Mouse (Mus musculus) erythroblast, embryonic 14.5 days (primary cell): ENCODE results near the gene Rims3.

Experiments
- GATA1 ChIP-seq: IDR thresholded peaks from 2 replicates; pipeline ENCODE4 v1.6.1; 2012; ENCODE audit warnings: low read length, inconsistent platforms, mixed read lengths
- TAL1 ChIP-seq: IDR thresholded peaks from 3 replicates; pipeline ENCODE4 v1.6.1; 2012; ENCODE audit warnings: low read length, inconsistent platforms, mixed read lengths

DNA sequence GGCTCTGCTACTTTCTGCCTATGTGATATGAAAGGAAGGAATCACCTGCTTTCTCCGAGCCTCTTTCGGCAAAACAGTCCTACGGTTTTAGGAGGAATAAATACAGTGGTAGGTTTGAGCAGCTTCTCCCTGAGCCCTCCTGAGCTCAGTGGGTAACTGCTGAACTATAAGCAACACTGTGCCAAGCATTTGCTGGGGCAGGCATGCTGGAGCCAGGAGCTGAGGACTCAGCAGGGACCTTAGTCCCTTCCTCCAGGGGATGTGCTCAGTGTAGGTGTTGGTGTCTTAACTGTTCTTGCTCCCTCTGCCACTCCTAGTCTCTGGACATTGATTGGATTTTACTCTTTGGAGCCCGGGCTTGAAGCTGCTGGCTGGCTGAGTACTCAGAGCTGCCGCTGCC lies 1.8 kb downstream of the Rims3 start:
- no peak for TF ChIP-seq GATA1
- TF ChIP-seq TAL1 = no peak
